Mouse (Mus musculus): ENCODE measurements around the gene Gm4565.
"Not testable (repeated sequence)": the region's sequence is repeated elsewhere in the genome, so short reads cannot be mapped to it uniquely, and the experiment has no call there.

The Gm4565 gene

DNA sequence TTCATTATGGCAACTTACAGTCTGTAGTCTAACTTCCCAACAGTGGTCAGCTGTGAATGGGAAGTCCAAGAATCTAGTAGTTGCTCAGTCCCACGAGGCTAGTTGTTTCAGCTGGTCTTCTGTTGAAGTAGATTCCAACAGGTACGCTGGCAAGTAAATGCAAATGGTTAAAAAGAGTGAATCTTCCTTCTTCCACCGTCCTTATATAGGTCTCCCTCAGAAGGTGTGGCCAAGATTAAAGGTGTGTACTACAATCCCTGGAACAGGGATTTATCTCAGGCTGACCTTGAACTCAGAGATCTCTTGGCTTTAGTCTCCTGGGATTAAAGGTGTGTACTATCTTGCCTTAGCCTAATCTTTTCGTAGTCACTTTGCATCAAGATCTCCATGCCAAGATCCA lies at the start of gene Gm4565:
Gm4565 (minus strand) TSS at position 101 of the 400 bp plus-strand sequence.
- DNase-seq (ENCODE audit: low read depth): not testable (repeated sequence)

- not testable (repeated sequence) for DNase-seq (ENCODE audit: low read depth)
Observed at GRCm38 (mm10) chr7:22565243-22565642, 22.7 kb downstream of the Gm4565 start, which contains the start of gene Gm4201. Gm4201 (minus strand) TSS chr7:22565343.

- DNase-seq (ENCODE audit: low read depth): not testable (repeated sequence)
Observed at GRCm38 (mm10) chr7:22534787-22535186, 53.1 kb downstream of the Gm4565 start, which contains the start of gene Gm8677. Gm8677 (minus strand) TSS chr7:22534887.

All from NIH3T3 (cell line).